9 mouse cellular contexts compared by ENCODE assay signal in genomic region chr8:111736321-111736720, GRCm38 (mm10). TPM values are rescaled to one million over a fixed set of nuclear protein-coding genes. Genes with fewer than 3 reads are reported as not detected.
A peak's percentile ranks its signal among the peaks of the same experiment; 100 is the strongest.
DNase-seq lines count a peak whose midpoint lies in the region; ATAC-seq and TF ChIP-seq lines count a peak whose summit lies in the region.
"Had no signal": no experiment of that assay in that cellular context is flagged by ENCODE, and none has a peak within 500 bp of the region (broad histone marks: within the 10 kb centered on the region; RNA-seq: fewer than 3 reads in every experiment).

No protein-coding gene starts in this region.

- ATAC-seq in hindbrain, postnatal 0 days = peak; percentile 44
- ATAC-seq in midbrain, embryonic 12.5 days (ENCODE audit: low FRiP score, low read depth) = no peak

- H3K27ac ChIP-seq in heart, adult 2 months = peak overlapping the region; percentile 96
- peak overlapping the region; percentile 53 for H3K27ac ChIP-seq in cortical plate, adult 2 months (ENCODE audit: insufficient read depth, low read length)
- peak overlapping the region; percentile 62; the same call in 1 of the 2 replicates for H3K27ac ChIP-seq in hindbrain, postnatal 0 days
- H3K27ac ChIP-seq in midbrain, embryonic 12.5 days (replicated peaks) = peak overlapping the region; percentile 71

- no peak overlapping the region; the same call in 1 of the 2 replicates for H3K9ac ChIP-seq in heart, adult 2 months (ENCODE audit: low read depth, low read length)
- 0 out of 2 replicates have a peak overlapping the region, but pooled peaks have one; percentile 2 for H3K9ac ChIP-seq in hindbrain, postnatal 0 days (replicated peaks; ENCODE audit: low read length)
- H3K9ac ChIP-seq in midbrain, embryonic 12.5 days (replicated peaks) = peak overlapping the region; percentile 16; the same call in 1 of the 2 replicates

- no peaks in the 10 kb centered on the region for H3K9me3 ChIP-seq in hindbrain, postnatal 0 days (ENCODE audit: low read length)
- H3K9me3 ChIP-seq in midbrain, embryonic 12.5 days = no peaks in the 10 kb centered on the region

- whole genome bisulfite sequencing in heart, adult 2 months = 34% methylated on average over 7 of the region's 7 CpGs
- WGBS in hindbrain, postnatal 0 days = 22% methylated on average over 7 of the region's 7 CpGs
- WGBS in midbrain, embryonic 12.5 days = 39% methylated on average over 7 of the region's 7 CpGs

- H3K27me3 ChIP-seq in heart, adult 2 months (ENCODE audit: control insufficient read depth, insufficient read depth, low read length) = no peaks in the 10 kb centered on the region
- H3K27me3 ChIP-seq in hindbrain, postnatal 0 days (ENCODE audit: insufficient read depth, low read length) = no peaks in the 10 kb centered on the region
- H3K27me3 ChIP-seq in midbrain, embryonic 12.5 days = no peaks in the 10 kb centered on the region

- peaks cover 5% of the 10 kb centered on the region for H3K79me2 ChIP-seq in heart, adult 2 months (replicated peaks; ENCODE audit: control insufficient read depth, insufficient read depth, low read length)

- TF ChIP-seq CTCF in heart, adult 2 months (IDR thresholded peaks at IDR 0.05) = no peak
- TF ChIP-seq CTCF in cortical plate, adult 2 months (IDR thresholded peaks at IDR 0.05; ENCODE audit: extremely low read depth, insufficient read depth, low read length) = no peak
- TF ChIP-seq CTCF in hindbrain, postnatal 0 days (IDR thresholded peaks at IDR 0.05; ENCODE audit: low read depth) = no peak

- H3K4me1 ChIP-seq in heart, adult 2 months (ENCODE audit: control insufficient read depth, insufficient read depth, low read length) = peaks cover 61% of the 10 kb centered on the region
- H3K4me1 ChIP-seq in cortical plate, adult 2 months (ENCODE audit: control insufficient read depth, insufficient read depth, low read length) = peaks cover 32% of the 10 kb centered on the region
- peaks cover 63% of the 10 kb centered on the region for H3K4me1 ChIP-seq in hindbrain, postnatal 0 days (ENCODE audit: insufficient read depth, low read length)
- H3K4me1 ChIP-seq in midbrain, embryonic 12.5 days = peaks cover 87% of the 10 kb centered on the region

- DNase-seq in heart, adult 2 months = peak; percentile 9 to 25
- no peak for DNase-seq in heart, postnatal 14 days
- DNase-seq in MN1 (ENCODE audit: low spot score) = peak; percentile 89
- peak; percentile 67 for DNase-seq in hindbrain, postnatal 0 days (ENCODE audit: low spot score)
- DNase-seq in T-cell, adult 2 months (ENCODE audit: low spot score) = no peak
- DNase-seq in embryo, embryonic 10.5 days (ENCODE audit: low spot score) = no peak

- no peak overlapping the region for H3K4me2 ChIP-seq in hindbrain, postnatal 0 days (ENCODE audit: low read depth, low read length)
- peak overlapping the region; percentile 8; the same call in 1 of the 2 replicates for H3K4me2 ChIP-seq in midbrain, embryonic 12.5 days (replicated peaks)

- no peak overlapping the region for H3K4me3 ChIP-seq in heart, adult 2 months
- no peak overlapping the region for H3K4me3 ChIP-seq in cortical plate, adult 2 months (ENCODE audit: insufficient read depth, low read length)
- no peak overlapping the region for H3K4me3 ChIP-seq in hindbrain, postnatal 0 days (ENCODE audit: low read length)
- no peak overlapping the region for H3K4me3 ChIP-seq in midbrain, embryonic 12.5 days

- no peak for TF ChIP-seq POLR2A in heart, adult 2 months (IDR thresholded peaks at IDR 0.05; ENCODE audit: insufficient read depth, low read depth, low read length)
- TF ChIP-seq POLR2A in cortical plate, adult 2 months (IDR thresholded peaks at IDR 0.05; ENCODE audit: extremely low read depth, insufficient read depth, low read length) = no peak

- no peaks in the 10 kb centered on the region; the same call in 1 of the 2 replicates for H3K36me3 ChIP-seq in heart, adult 2 months (ENCODE audit: control insufficient read depth, insufficient read depth, low read length)
- no peaks in the 10 kb centered on the region for H3K36me3 ChIP-seq in hindbrain, postnatal 0 days (ENCODE audit: insufficient read depth, low read length)
- H3K36me3 ChIP-seq in midbrain, embryonic 12.5 days = no peaks in the 10 kb centered on the region

- intact Hi-C loops in heart, adult 2 months (cut with DNase I) = no loop called here
- intact Hi-C loops in heart, postnatal 14 days (cut with DNase I) = no loop called here

- no peak for TF ChIP-seq EP300 in heart, adult 2 months (IDR thresholded peaks at IDR 0.05; ENCODE audit: insufficient read depth, low read depth, low read length)

RNA-seq across cellular contexts. Expression of gene Bcar1, which starts 7.3 kb away (rescaled TPM):
- 10 to 100 TPM; 19.1 to 21.1 TPM for total RNA-seq in heart, adult 2 months (2021)
- 31.3 TPM in 2 replicates for polyA plus RNA-seq in heart, adult 2 months (2012; rRNA removed)
- 10 to 100 TPM; 27.1 to 35.7 TPM for total RNA-seq in heart, postnatal 14 days (2021)
- polyA plus RNA-seq in cortical plate, adult 2 months (2012; rRNA removed) = 52.3 and 56.5 TPM in 2 replicates
- total RNA-seq in hindbrain, postnatal 0 days (2014; rRNA removed) = 93.6 and 100 TPM in 2 replicates
- polyA plus RNA-seq in hindbrain, postnatal 0 days (2015; fragmentation: Nextera tagmentation; extraction: Ambion mirVana) = 42.6 and 48.8 TPM in 2 replicates
- 52.4 and 53.8 TPM in 2 replicates for polyA plus RNA-seq in midbrain, embryonic 12.5 days (2016; fragmentation: Nextera tagmentation; extraction: Ambion mirVana)

RNA-seq across cellular contexts. Expression of gene Ctrb1, which starts 45.5 kb away (rescaled TPM):
- total RNA-seq in heart, adult 2 months (2021) = not detected
- 0.68 and 0.82 TPM in 2 replicates for polyA plus RNA-seq in heart, adult 2 months (2012; rRNA removed)
- not detected for total RNA-seq in heart, postnatal 14 days (2021)
- 0.25 TPM in 1 of 2 replicates, not detected in the other for polyA plus RNA-seq in cortical plate, adult 2 months (2012; rRNA removed)
- total RNA-seq in hindbrain, postnatal 0 days (2014; rRNA removed) = not detected in 2 replicates
- polyA plus RNA-seq in hindbrain, postnatal 0 days (2015; fragmentation: Nextera tagmentation; extraction: Ambion mirVana) = not detected in 2 replicates
- polyA plus RNA-seq in midbrain, embryonic 12.5 days (2016; fragmentation: Nextera tagmentation; extraction: Ambion mirVana) = not detected in 2 replicates
- total RNA-seq: left cerebral cortex, postnatal 36 days had no signal

Comparison
In these comparisons a context has a peak if more than half of its experiments do, and no peak if none do; other contexts are left out.
1. DNase-seq: peak in heart, adult 2 months (2 of 2), MN1 (single experiment) and hindbrain, postnatal 0 days (single experiment); none in heart, postnatal 14 days (0 of 2), T-cell, adult 2 months (single experiment) and embryo, embryonic 10.5 days (single experiment).
2. Peak in every context shown above with its lines, with median percentiles within 50 percentile points of each other: H3K27ac ChIP-seq.